Mouse (Mus musculus): ENCODE measurements around the gene Nxf2. TPM values are rescaled to one million over a fixed set of nuclear protein-coding genes. Genes with fewer than 3 reads are reported as not detected.

Nxf2 gene
- total and polyA plus RNA-seq, 3 experiments, result not detected

DNA sequence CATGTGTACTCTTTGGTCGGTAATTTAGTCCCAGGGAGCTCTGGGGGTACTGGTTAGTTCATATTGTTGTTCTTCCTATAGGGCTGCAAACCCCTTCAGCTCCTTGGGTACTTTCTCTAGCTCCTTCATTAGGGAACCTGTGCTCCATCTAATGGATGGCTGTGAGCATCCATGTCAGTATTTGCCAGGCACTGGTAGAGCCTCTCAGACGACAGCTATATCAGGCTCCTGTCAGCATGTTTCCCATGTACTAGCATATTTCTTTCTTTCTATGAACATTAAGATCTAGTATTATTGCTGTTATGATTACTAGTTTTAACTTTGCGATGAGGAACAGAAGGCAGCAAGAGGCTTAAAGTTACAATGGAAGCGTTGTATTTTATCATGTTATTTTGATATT is 49.7 kb downstream of the Nxf2 start:
- Histone ChIP-seq H3K4me2 (ENCODE audit: insufficient read depth, low read depth, poor library complexity, severe bottlenecking) (no peak overlapping the region), H3K27ac (ENCODE audit: insufficient read depth, low read depth) (no peak overlapping the region), H3K4me1 (ENCODE audit: control insufficient read depth in 1 of 2, insufficient read depth in 2 of 2) (no peaks in the 10 kb centered on the region), H3K36me3 (replicated peaks in 1 of 2; ENCODE audit: control insufficient read depth in 1 of 2, insufficient read depth in 1 of 2, low read length in 1 of 2) (no peaks in the 10 kb centered on the region), H3K4me3 (replicated peaks in 1 of 3; ENCODE audit: low read depth in 2 of 3, low read length in 2 of 3, poor library complexity in 1 of 3) (no peak overlapping the region), H3K9me3 (replicated peaks; ENCODE audit: low read length) (no peaks in the 10 kb centered on the region), H3K9ac (ENCODE audit: insufficient read depth, low read depth) (no peak overlapping the region), H3K79me2 (replicated peaks; ENCODE audit: control insufficient read depth, extremely low read depth, insufficient read depth, poor library complexity, severe bottlenecking) (no peaks in the 10 kb centered on the region), H3K27me3 (replicated peaks) (no peaks in the 10 kb centered on the region)
- dilution Hi-C loops (cut with MboI; ENCODE audit: extremely low pct_ligation_motif_present, extremely low pct_unique_long_range_greater_than_20kb, low sequenced_read_pairs), result no loop called here
- TF ChIP-seq ETS1 (conservative IDR thresholded peaks at IDR 0.05; ENCODE audit: low read depth, low read length), result no peak
- TF ChIP-seq MYC (IDR thresholded peaks at IDR 0.05; ENCODE audit: low read depth, low read length), result no peak
- TF ChIP-seq BHLHE40 (IDR thresholded peaks at IDR 0.05; ENCODE audit: low read depth, low read length), result no peak
- no peak for TF ChIP-seq RAD21 (IDR thresholded peaks at IDR 0.05; ENCODE audit: low read depth, low read length)
- TF ChIP-seq CTCF (conservative IDR thresholded peaks at IDR 0.05 in 1 of 2, IDR thresholded peaks at IDR 0.05 in 1 of 2; ENCODE audit: low read depth in 2 of 2, low read length in 2 of 2), result no peak
- no peak for TF ChIP-seq GABPA (IDR thresholded peaks at IDR 0.05; ENCODE audit: insufficient replicate concordance, low read depth, low read length)
- no peak for TF ChIP-seq POLR2A (IDR thresholded peaks at IDR 0.05; ENCODE audit: low read depth, low read length)
- TF ChIP-seq EP300 (IDR thresholded peaks at IDR 0.05; ENCODE audit: low read length), result no peak
- TF ChIP-seq UBTF (IDR thresholded peaks at IDR 0.05; ENCODE audit: low read depth, low read length), result no peak
- TF ChIP-seq ZNF384 (IDR thresholded peaks at IDR 0.05; ENCODE audit: low read depth, low read length), result no peak
- TF ChIP-seq NELFE (IDR thresholded peaks at IDR 0.05; ENCODE audit: low read depth, low read length), result no peak
- no peak for TF ChIP-seq MAX (IDR thresholded peaks at IDR 0.05; ENCODE audit: low read length)
- TF ChIP-seq POLR2AphosphoS2 (IDR thresholded peaks at IDR 0.05; ENCODE audit: low read depth, low read length), result no peak
- no peak for TF ChIP-seq USF2 (conservative IDR thresholded peaks at IDR 0.05; ENCODE audit: low read depth, low read length)
- TF ChIP-seq HCFC1 (IDR thresholded peaks at IDR 0.05; ENCODE audit: low read depth, low read length), result no peak
- TF ChIP-seq ELF1 (IDR thresholded peaks at IDR 0.05; ENCODE audit: low read depth, low read length), result no peak
- no peak for TF ChIP-seq NRF1 (IDR thresholded peaks at IDR 0.05; ENCODE audit: low read depth, low read length)
- no peak for TF ChIP-seq IRF4 (IDR thresholded peaks at IDR 0.05; ENCODE audit: low read depth, low read length)
- DNase-seq (ENCODE audit: extremely low read depth), result no peak
- in situ Hi-C loops (cut with MboI; ENCODE audit: low pct_ligation_motif_present, low pct_unique_long_range_greater_than_20kb, low sequenced_read_pairs), result loop anchor here (25.0 kb wide), 1 partner anchor 278 kb away; no protein-coding TSS in a partner anchor

DNA sequence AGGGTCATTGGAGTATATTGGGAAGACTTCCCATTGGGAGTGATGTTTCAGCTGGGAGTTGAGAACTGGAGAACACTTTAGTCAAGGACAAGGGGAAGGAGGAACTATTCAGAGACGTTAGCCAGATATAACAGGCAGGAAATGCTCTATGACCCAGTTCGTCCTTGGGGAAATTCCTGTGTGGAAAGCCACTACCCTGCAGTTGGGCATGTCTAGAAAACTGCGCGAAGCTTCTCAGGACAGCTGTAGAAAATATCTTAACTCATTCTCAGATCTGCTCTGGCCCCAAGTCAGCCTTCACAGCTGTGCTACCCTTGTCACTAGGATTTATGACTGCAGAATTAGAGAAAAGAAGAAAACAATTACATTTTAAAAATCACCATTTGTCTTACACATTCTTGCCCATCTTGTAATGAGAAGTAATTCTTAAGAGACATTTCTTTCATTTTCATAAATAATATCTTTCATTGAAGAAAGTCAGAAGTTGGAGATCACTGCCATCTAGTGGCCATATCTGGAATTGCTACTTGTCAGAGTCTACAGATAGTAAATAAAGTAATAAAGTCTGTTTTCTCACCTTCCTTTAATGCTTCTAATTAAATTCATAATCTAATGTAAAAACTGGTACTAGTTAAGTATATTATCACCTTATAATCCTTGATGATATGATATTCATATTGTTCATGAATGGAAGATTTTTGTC is 51.2 kb downstream of the Nxf2 start:
- Histone ChIP-seq H3K4me3 (replicated peaks in 1 of 3; ENCODE audit: low read depth in 2 of 3, low read length in 2 of 3, poor library complexity in 1 of 3) (no peak overlapping the region), H3K79me2 (replicated peaks; ENCODE audit: control insufficient read depth, extremely low read depth, insufficient read depth, poor library complexity, severe bottlenecking) (no peaks in the 10 kb centered on the region), H3K36me3 (replicated peaks in 1 of 2; ENCODE audit: control insufficient read depth in 1 of 2, insufficient read depth in 1 of 2, low read length in 1 of 2) (no peaks in the 10 kb centered on the region), H3K4me1 (ENCODE audit: control insufficient read depth in 1 of 2, insufficient read depth in 2 of 2) (no peaks in the 10 kb centered on the region), H3K4me2 (ENCODE audit: insufficient read depth, low read depth, poor library complexity, severe bottlenecking) (peak overlapping the region; percentile 50; the same call in 1 of the 2 replicates), H3K27me3 (replicated peaks) (no peaks in the 10 kb centered on the region), H3K9me3 (replicated peaks; ENCODE audit: low read length) (no peaks in the 10 kb centered on the region), H3K27ac (ENCODE audit: insufficient read depth, low read depth) (no peak overlapping the region), H3K9ac (ENCODE audit: insufficient read depth, low read depth) (no peak overlapping the region; the same call in 1 of the 2 replicates)
- in situ Hi-C loops (cut with MboI; ENCODE audit: low pct_ligation_motif_present, low pct_unique_long_range_greater_than_20kb, low sequenced_read_pairs) (loop anchor here (25.0 kb wide), 1 partner anchor 276 kb away; no protein-coding TSS in a partner anchor), dilution Hi-C loops (cut with MboI; ENCODE audit: extremely low pct_ligation_motif_present, extremely low pct_unique_long_range_greater_than_20kb, low sequenced_read_pairs) (no loop called here)
- peak; percentile 31 for DNase-seq (ENCODE audit: extremely low read depth)
- TF ChIP-seq CTCF (conservative IDR thresholded peaks at IDR 0.05 in 1 of 2, IDR thresholded peaks at IDR 0.05 in 1 of 2; ENCODE audit: low read depth in 2 of 2, low read length in 2 of 2) (peak in 1 of 2 experiments; percentile 75; a peak in 2 of 4 replicates), ZNF384 (IDR thresholded peaks at IDR 0.05; ENCODE audit: low read depth, low read length) (no peak), ZKSCAN1 (IDR thresholded peaks at IDR 0.05; ENCODE audit: borderline replicate concordance, low read depth, low read length) (no peak), JUND (conservative IDR thresholded peaks at IDR 0.05; ENCODE audit: low read depth, low read length) (no peak), TBP (conservative IDR thresholded peaks at IDR 0.05; ENCODE audit: low read depth, low read length) (no peak), E2F4 (IDR thresholded peaks at IDR 0.05; ENCODE audit: insufficient replicate concordance, low read depth, low read length) (no peak), MXI1 (IDR thresholded peaks at IDR 0.05; ENCODE audit: low read depth, low read length) (no peak), RAD21 (IDR thresholded peaks at IDR 0.05; ENCODE audit: low read depth, low read length) (peak; percentile 82), JUN (IDR thresholded peaks at IDR 0.05; ENCODE audit: insufficient read depth, low read depth, low read length) (no peak), SMC3 (IDR thresholded peaks at IDR 0.05; ENCODE audit: low read depth, low read length) (peak; percentile 57), IRF4 (IDR thresholded peaks at IDR 0.05; ENCODE audit: low read depth, low read length) (no peak), SIN3A (IDR thresholded peaks at IDR 0.05; ENCODE audit: low read length) (no peak), GABPA (IDR thresholded peaks at IDR 0.05; ENCODE audit: insufficient replicate concordance, low read depth, low read length) (no peak), ZC3H11A (IDR thresholded peaks at IDR 0.05; ENCODE audit: low read depth, low read length) (0 out of 2 replicates have a peak, but pooled peaks have one; percentile 13), RCOR1 (conservative IDR thresholded peaks at IDR 0.05; ENCODE audit: low read depth, low read length) (no peak), MAX (IDR thresholded peaks at IDR 0.05; ENCODE audit: low read length) (no peak), USF2 (conservative IDR thresholded peaks at IDR 0.05; ENCODE audit: low read depth, low read length) (no peak), MEF2A (IDR thresholded peaks at IDR 0.05; ENCODE audit: borderline replicate concordance, low read depth, low read length) (no peak), BHLHE40 (IDR thresholded peaks at IDR 0.05; ENCODE audit: low read depth, low read length) (no peak), CHD1 (IDR thresholded peaks at IDR 0.05; ENCODE audit: low read depth, low read length) (no peak), POLR2A (IDR thresholded peaks at IDR 0.05; ENCODE audit: low read depth, low read length) (no peak), UBTF (IDR thresholded peaks at IDR 0.05; ENCODE audit: low read depth, low read length) (no peak)
